Mouse (Mus musculus) ES-E14 (cell line): ENCODE results near the gene Ints11.

ENCODE experiments used
- CHD2 ChIP-seq: IDR thresholded peaks from 2 replicates; pipeline ENCODE4 v1.6.1; 2014; ENCODE audit warnings: mild to moderate bottlenecking, low read depth, low read length, inconsistent platforms
- HCFC1 ChIP-seq: IDR thresholded peaks from 2 replicates; pipeline ENCODE4 v1.6.1; 2012; ENCODE audit warnings: low read length, inconsistent platforms, borderline replicate concordance; ENCODE audit not compliant: insufficient read depth
- MAFK ChIP-seq: IDR thresholded peaks from 2 replicates; pipeline ENCODE4 v1.6.1; 2014; ENCODE audit warnings: mild to moderate bottlenecking, low read depth, low read length, inconsistent platforms; ENCODE audit not compliant: insufficient read depth
- ZC3H11A ChIP-seq: IDR thresholded peaks from 2 replicates; pipeline ENCODE4 v1.6.1; 2012; ENCODE audit warnings: low read depth, mild to moderate bottlenecking, inconsistent platforms, low read length, borderline replicate concordance
- ZNF384 ChIP-seq: IDR thresholded peaks from 2 replicates; pipeline ENCODE4 v1.6.1; 2012; ENCODE audit warnings: low read depth, low read length, inconsistent platforms

DNA sequence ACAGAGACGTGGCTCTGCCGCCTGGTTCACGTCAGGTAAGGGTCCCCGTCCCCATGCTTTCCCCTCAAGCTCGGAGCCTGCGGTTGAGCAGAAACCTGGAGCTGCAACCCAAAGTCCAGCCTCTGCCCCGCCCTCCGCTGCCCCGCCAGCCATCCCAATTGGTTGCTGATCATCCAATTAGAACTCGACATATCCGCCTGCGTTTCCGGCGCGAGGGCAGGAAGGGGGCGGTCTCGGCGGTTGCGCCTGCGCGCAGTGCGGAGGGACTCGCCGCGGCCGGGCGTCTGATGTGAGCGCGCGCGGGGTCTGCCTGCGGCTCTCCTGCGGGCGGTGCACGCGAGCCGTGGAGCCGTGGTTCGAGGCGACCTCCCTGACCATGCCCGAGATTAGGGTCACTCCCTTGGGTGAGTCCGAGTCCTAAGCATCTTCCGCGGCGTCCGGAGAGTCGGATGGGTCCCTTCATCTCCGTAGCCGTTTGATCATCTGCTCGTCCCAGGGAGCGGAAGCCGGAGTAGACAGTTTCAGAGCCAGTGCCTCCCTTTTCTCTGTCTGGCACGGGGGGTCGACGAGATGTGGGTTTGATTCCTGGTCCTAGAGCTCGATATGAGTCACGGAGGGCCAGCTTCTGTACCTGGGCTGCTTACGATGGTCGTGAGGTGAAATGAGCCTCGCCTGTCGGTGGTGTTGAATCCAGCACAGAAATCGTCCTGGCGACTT, at the start of gene Ints11, which contains the start of gene Cptp:
- TF ChIP-seq MAFK (no peak), ZC3H11A (no peak), ZNF384 (no peak), HCFC1 (no peak), CHD2 (no peak)
